Mouse (Mus musculus): ENCODE results near the gene Hfe. TPM values are rescaled to one million over a fixed set of nuclear protein-coding genes. Genes with fewer than 3 reads are reported as not detected.
A peak's percentile ranks its signal among the peaks of the same experiment; 100 is the strongest.

Gene Hfe
- 9.8 and 13.5 TPM in 2 replicates for polyA plus RNA-seq (2012; rRNA removed)

DNA sequence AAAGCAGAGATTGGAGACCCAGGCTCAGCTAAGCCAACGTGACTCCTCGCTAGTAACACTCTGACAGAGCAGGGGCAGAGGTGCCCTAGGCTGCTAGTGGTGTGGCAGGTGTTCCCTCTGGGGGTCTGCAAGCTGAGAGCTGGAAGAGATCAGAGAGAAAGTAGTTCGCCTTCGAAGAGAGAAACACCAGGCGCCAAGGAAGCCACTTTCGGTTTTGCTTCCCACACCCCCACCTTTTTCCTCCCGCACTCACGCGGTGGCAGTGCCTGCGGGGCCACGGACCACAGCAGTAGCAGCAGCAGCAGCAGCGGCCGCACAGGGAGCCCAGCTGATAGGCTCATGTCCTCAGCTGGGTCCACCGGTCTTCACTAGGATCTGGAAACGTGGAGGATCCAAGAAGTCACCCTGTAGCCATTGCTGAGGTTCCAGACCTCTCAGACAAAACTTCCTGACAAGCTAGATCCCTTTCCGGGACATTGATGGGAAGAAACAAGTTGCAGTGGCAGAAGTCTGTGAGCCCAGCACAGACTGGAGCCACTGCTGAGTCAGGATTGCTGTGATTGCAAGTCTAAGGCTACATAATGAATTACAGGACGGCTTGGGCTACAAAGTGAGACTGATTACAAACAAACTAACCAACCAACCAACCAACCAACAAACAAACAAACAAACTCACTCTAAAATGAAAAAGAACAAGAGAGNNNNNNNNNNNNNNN lies at the start of gene Hfe:
TSS of gene Hfe (minus strand) at position 481 of the 716 bp plus-strand sequence.
- peak; percentile 74 for DNase-seq

DNA sequence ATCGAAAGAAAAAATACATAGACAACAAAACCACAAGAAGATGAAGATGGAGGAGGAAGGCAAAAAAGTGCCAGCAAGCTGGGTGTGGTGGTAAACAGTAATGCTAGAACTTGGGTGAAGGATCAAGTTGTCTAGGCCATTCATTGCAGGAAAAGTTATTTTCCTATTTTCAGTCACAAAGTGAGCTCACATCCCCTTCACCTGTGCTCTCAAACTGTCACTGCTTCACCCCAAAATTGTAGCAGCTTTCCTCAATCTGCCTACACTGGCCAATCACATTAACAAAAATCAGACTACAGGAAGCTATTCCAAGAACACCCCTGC lies 49.2 kb upstream of the Hfe start:
- no peak overlapping the region for H3K4me3 ChIP-seq (ENCODE audit: control insufficient read depth, insufficient read depth, low read length)
- TF ChIP-seq CTCF (IDR thresholded peaks at IDR 0.05; ENCODE audit: borderline replicate concordance, control insufficient read depth, extremely low read depth, insufficient read depth, low read length, poor library complexity) (no peak), POLR2A (IDR thresholded peaks at IDR 0.05; ENCODE audit: control insufficient read depth, extremely low read depth, insufficient read depth, low read length, poor library complexity) (no peak)
- H3K27me3 ChIP-seq (ENCODE audit: control insufficient read depth, insufficient read depth, low read length) = no peaks in the 10 kb centered on the region
- 27% methylated on average over 1 of the region's 1 CpGs for WGBS
- DNase-seq = peak; percentile 39
- no peak overlapping the region; the same call in 1 of the 2 replicates for H3K27ac ChIP-seq (ENCODE audit: control insufficient read depth, insufficient read depth, low read length)
- no peaks in the 10 kb centered on the region for H3K36me3 ChIP-seq (ENCODE audit: control insufficient read depth, insufficient read depth, low read length)
- H3K4me1 ChIP-seq (replicated peaks; ENCODE audit: control insufficient read depth, insufficient read depth, low read length) = peaks cover 11% of the 10 kb centered on the region

More for the DNA sequence above, at the start of gene Hfe:
- Histone ChIP-seq H3K27ac (ENCODE audit: control insufficient read depth, insufficient read depth, low read length) (peak within 1 kb of the TSS; percentile 74), H3K4me3 (ENCODE audit: control insufficient read depth, insufficient read depth, low read length) (peak within 1 kb of the TSS; percentile 56), H3K4me1 (replicated peaks; ENCODE audit: control insufficient read depth, insufficient read depth, low read length) (peaks cover 8% of the 10 kb centered on the region), H3K36me3 (ENCODE audit: control insufficient read depth, insufficient read depth, low read length) (no peaks in the 10 kb centered on the region), H3K27me3 (ENCODE audit: control insufficient read depth, insufficient read depth, low read length) (no peaks in the 10 kb centered on the region)
- no peak for TF ChIP-seq CTCF (IDR thresholded peaks at IDR 0.05; ENCODE audit: borderline replicate concordance, control insufficient read depth, extremely low read depth, insufficient read depth, low read length, poor library complexity)
- TF ChIP-seq POLR2A (IDR thresholded peaks at IDR 0.05; ENCODE audit: control insufficient read depth, extremely low read depth, insufficient read depth, low read length, poor library complexity) = peak; percentile 50; the same call in 1 of the 2 replicates
- 4% methylated on average over 17 of the region's 17 CpGs for WGBS

DNA sequence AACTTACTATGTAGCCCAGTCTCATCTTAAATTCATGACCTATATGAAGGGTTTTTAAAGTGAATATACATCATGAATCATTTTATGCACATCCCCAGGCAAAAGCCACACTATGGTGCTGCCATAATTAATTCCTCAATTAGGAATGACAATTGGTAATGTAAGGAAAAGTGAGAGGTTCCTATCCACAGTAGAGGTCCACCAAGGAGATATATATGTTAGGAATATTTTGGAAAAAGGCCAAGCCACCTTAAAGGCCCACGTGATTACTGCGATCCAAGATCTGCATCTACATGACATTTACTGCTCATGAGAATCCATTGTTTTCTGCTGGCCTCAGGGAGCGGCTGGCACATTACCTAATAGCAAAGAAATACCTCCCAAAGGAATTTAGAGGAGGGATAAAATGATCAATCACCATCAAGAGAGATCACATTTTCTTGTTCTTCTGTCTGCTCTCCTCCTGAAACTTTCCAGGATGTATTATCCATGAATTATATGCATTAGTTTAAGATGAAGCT lies 48.7 kb upstream of the Hfe start:
- H3K36me3 ChIP-seq (ENCODE audit: control insufficient read depth, insufficient read depth, low read length) = no peaks in the 10 kb centered on the region
- DNase-seq = no peak
- no peak overlapping the region for H3K4me3 ChIP-seq (ENCODE audit: control insufficient read depth, insufficient read depth, low read length)
- peaks cover 8% of the 10 kb centered on the region for H3K4me1 ChIP-seq (replicated peaks; ENCODE audit: control insufficient read depth, insufficient read depth, low read length)
- no peak overlapping the region for H3K27ac ChIP-seq (ENCODE audit: control insufficient read depth, insufficient read depth, low read length)
- WGBS = 93% methylated on average over 3 of the region's 3 CpGs
- no peak for TF ChIP-seq CTCF (IDR thresholded peaks at IDR 0.05; ENCODE audit: borderline replicate concordance, control insufficient read depth, extremely low read depth, insufficient read depth, low read length, poor library complexity)
- TF ChIP-seq POLR2A (IDR thresholded peaks at IDR 0.05; ENCODE audit: control insufficient read depth, extremely low read depth, insufficient read depth, low read length, poor library complexity) = no peak
- H3K27me3 ChIP-seq (ENCODE audit: control insufficient read depth, insufficient read depth, low read length) = no peaks in the 10 kb centered on the region

DNA sequence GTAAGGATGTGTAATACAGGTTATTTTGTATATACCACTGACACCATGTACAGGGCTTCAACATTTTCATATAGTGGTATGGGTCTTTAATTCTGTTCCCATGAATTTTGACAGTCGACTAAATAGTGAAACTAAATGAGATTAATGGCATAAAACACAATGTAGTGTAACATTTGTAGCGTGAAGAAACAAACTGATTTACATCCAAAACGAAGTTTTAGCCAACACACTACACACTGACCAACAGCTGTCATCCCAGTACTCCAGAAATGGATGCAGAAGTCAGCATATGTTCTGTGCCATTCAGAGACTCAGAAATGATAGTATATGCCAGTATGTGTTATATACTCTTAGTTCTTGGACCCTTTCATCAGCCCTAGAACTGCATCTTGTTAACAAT lies 47.3 kb upstream of the Hfe start:
- no peak for DNase-seq
- no peaks in the 10 kb centered on the region for H3K36me3 ChIP-seq (ENCODE audit: control insufficient read depth, insufficient read depth, low read length)
- no peak overlapping the region for H3K4me3 ChIP-seq (ENCODE audit: control insufficient read depth, insufficient read depth, low read length)
- 51% methylated on average over 3 of the region's 3 CpGs for WGBS
- H3K27me3 ChIP-seq (ENCODE audit: control insufficient read depth, insufficient read depth, low read length) = no peaks in the 10 kb centered on the region
- TF ChIP-seq CTCF (IDR thresholded peaks at IDR 0.05; ENCODE audit: borderline replicate concordance, control insufficient read depth, extremely low read depth, insufficient read depth, low read length, poor library complexity) (no peak), POLR2A (IDR thresholded peaks at IDR 0.05; ENCODE audit: control insufficient read depth, extremely low read depth, insufficient read depth, low read length, poor library complexity) (no peak)
- H3K4me1 ChIP-seq (replicated peaks; ENCODE audit: control insufficient read depth, insufficient read depth, low read length) = peaks cover 3% of the 10 kb centered on the region
- H3K27ac ChIP-seq (ENCODE audit: control insufficient read depth, insufficient read depth, low read length) = no peak overlapping the region

DNA sequence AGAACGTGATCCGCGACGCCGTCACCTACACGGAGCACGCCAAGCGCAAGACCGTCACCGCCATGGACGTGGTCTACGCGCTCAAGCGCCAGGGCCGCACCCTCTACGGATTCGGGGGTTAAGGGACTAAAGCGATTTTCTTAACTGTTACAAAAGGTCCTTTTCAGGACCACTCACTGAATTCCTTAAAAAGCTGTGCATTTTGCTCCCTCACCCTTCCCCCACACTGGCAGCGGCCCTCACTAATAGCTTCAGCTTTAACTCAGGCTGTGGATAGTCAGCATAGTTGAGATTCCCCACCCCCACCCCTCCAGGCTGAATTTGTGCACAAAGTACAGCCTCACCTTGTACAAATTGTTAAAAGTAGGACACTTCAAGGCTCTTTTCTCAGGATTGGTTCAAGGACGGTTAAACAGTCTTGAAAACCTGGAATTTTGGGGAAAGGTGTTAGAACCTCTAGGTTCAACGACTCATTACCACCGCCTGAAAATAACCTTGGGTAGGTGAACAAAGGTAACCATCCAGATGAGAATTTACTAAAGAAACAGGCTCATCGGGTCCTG lies 46.6 kb upstream of the Hfe start:
- no peaks in the 10 kb centered on the region for H3K27me3 ChIP-seq (ENCODE audit: control insufficient read depth, insufficient read depth, low read length)
- peak overlapping the region; percentile 28 for H3K4me3 ChIP-seq (ENCODE audit: control insufficient read depth, insufficient read depth, low read length)
- TF ChIP-seq POLR2A (IDR thresholded peaks at IDR 0.05; ENCODE audit: control insufficient read depth, extremely low read depth, insufficient read depth, low read length, poor library complexity) (no peak), CTCF (IDR thresholded peaks at IDR 0.05; ENCODE audit: borderline replicate concordance, control insufficient read depth, extremely low read depth, insufficient read depth, low read length, poor library complexity) (no peak)
- H3K4me1 ChIP-seq (replicated peaks; ENCODE audit: control insufficient read depth, insufficient read depth, low read length) = peaks cover 3% of the 10 kb centered on the region
- DNase-seq = no peak
- H3K36me3 ChIP-seq (ENCODE audit: control insufficient read depth, insufficient read depth, low read length) = no peaks in the 10 kb centered on the region
- 2% methylated on average over 20 of the region's 23 CpGs for WGBS
- H3K27ac ChIP-seq (ENCODE audit: control insufficient read depth, insufficient read depth, low read length) = peak overlapping the region; percentile 66

DNA sequence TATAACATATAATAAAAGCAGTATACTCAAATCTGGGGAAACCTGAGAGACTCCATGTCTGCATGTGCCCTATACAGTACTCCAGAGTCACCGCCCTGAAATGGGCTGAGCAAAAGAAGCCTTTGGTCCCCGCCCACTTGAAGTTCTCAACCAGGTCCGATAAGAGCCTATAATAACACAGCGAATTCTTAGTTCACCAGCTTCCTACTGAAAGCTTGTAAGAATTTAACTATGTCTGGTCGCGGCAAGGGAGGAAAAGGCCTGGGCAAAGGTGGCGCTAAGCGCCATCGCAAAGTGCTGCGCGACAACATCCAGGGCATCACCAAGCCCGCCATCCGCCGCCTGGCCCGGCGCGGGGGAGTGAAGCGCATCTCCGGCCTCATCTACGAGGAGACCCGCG lies 46.1 kb upstream of the Hfe start, which contains the start of gene Hist1h4b:
TSS of gene Hist1h4b (plus strand) at position 224 of the 400 bp plus-strand sequence.
- no peaks in the 10 kb centered on the region for H3K36me3 ChIP-seq (ENCODE audit: control insufficient read depth, insufficient read depth, low read length)
- under 1% methylated on average over 22 of the region's 22 CpGs for WGBS
- no peaks in the 10 kb centered on the region for H3K27me3 ChIP-seq (ENCODE audit: control insufficient read depth, insufficient read depth, low read length)
- DNase-seq = peak; percentile 92
- H3K4me1 ChIP-seq (replicated peaks; ENCODE audit: control insufficient read depth, insufficient read depth, low read length) = peaks cover 3% of the 10 kb centered on the region
- TF ChIP-seq POLR2A (IDR thresholded peaks at IDR 0.05; ENCODE audit: control insufficient read depth, extremely low read depth, insufficient read depth, low read length, poor library complexity) = peak; percentile 86
- TF ChIP-seq CTCF (IDR thresholded peaks at IDR 0.05; ENCODE audit: borderline replicate concordance, control insufficient read depth, extremely low read depth, insufficient read depth, low read length, poor library complexity) = no peak
- H3K4me3 ChIP-seq (ENCODE audit: control insufficient read depth, insufficient read depth, low read length) = peak within 1 kb of the TSS; percentile 28
- H3K27ac ChIP-seq (ENCODE audit: control insufficient read depth, insufficient read depth, low read length) = peak within 1 kb of the TSS; percentile 66

Data from thymus, adult 2 months (tissue).